In genomic region chr6:142855761-142856160, GRCm38 (mm10) we compare ENCODE assay signal across 29 mouse cellular contexts. TPM values are rescaled to one million over a fixed set of nuclear protein-coding genes. Genes with fewer than 3 reads are reported as not detected.
DNase-seq lines count a peak whose midpoint lies in the region; ATAC-seq and TF ChIP-seq lines count a peak whose summit lies in the region.
"Had no signal": no experiment of that assay in that cellular context is flagged by ENCODE, and none has a peak within 500 bp of the region (broad histone marks: within the 10 kb centered on the region; RNA-seq: fewer than 3 reads in every experiment).

No protein-coding gene starts in this region.

- H3K4me3 ChIP-seq in midbrain, embryonic 12.5 days, result no peak overlapping the region
- H3K4me3 ChIP-seq in midbrain, postnatal 0 days (ENCODE audit: low read depth, low read length), result no peak overlapping the region
- no peak overlapping the region for H3K4me3 ChIP-seq in hindbrain, embryonic 14.5 days (replicated peaks; ENCODE audit: low read length)
- H3K4me3 ChIP-seq: heart, embryonic 12.5 days; kidney, embryonic 15.5 days; lung, embryonic 15.5 days; megakaryocyte, embryonic 14.5 days had no signal

- WGBS in midbrain, embryonic 12.5 days, result 84% methylated on average over 5 of the region's 5 CpGs
- 89% methylated on average over 5 of the region's 5 CpGs for WGBS in midbrain, postnatal 0 days
- 89% methylated on average over 5 of the region's 5 CpGs for WGBS in hindbrain, embryonic 14.5 days

- in situ Hi-C loops in Patski (cut with MboI; ENCODE audit: low pct_unique_long_range_greater_than_20kb), result no loop called here

- peak overlapping the region; percentile 54; the same call in 1 of the 2 replicates for H3K27ac ChIP-seq in midbrain, embryonic 12.5 days (replicated peaks)
- no peak overlapping the region for H3K27ac ChIP-seq in midbrain, postnatal 0 days (ENCODE audit: low read depth, low read length)
- no peak overlapping the region for H3K27ac ChIP-seq in hindbrain, embryonic 14.5 days
- H3K27ac ChIP-seq: kidney, embryonic 15.5 days; liver, embryonic 14.5 days; lung, embryonic 15.5 days had no signal

- no peak overlapping the region for H3K9ac ChIP-seq in midbrain, embryonic 12.5 days (replicated peaks)
- no peak overlapping the region for H3K9ac ChIP-seq in midbrain, postnatal 0 days (replicated peaks; ENCODE audit: low read length, poor library complexity, severe bottlenecking)
- no peak overlapping the region for H3K9ac ChIP-seq in hindbrain, embryonic 14.5 days
- H3K9ac ChIP-seq: heart, embryonic 12.5 days; kidney, embryonic 15.5 days; liver, embryonic 14.5 days; lung, embryonic 15.5 days had no signal

- H3K27me3 ChIP-seq in midbrain, embryonic 12.5 days, result no peaks in the 10 kb centered on the region
- H3K27me3 ChIP-seq in midbrain, postnatal 0 days (ENCODE audit: insufficient read depth, low read length), result no peaks in the 10 kb centered on the region
- H3K27me3 ChIP-seq in Patski, result no peaks in the 10 kb centered on the region
- no peaks in the 10 kb centered on the region for H3K27me3 ChIP-seq in hindbrain, embryonic 14.5 days (ENCODE audit: control insufficient read depth, insufficient read depth, low read length)
- H3K27me3 ChIP-seq: heart, embryonic 12.5 days; kidney, embryonic 15.5 days; lung, embryonic 15.5 days had no signal

- H3K9me3 ChIP-seq in midbrain, embryonic 12.5 days, result no peaks in the 10 kb centered on the region
- H3K9me3 ChIP-seq in midbrain, postnatal 0 days (ENCODE audit: low read length), result no peaks in the 10 kb centered on the region
- H3K9me3 ChIP-seq in hindbrain, embryonic 14.5 days (ENCODE audit: control insufficient read depth, low read length), result no peaks in the 10 kb centered on the region
- H3K9me3 ChIP-seq: heart, embryonic 12.5 days; kidney, embryonic 15.5 days; lung, embryonic 15.5 days; megakaryocyte, embryonic 14.5 days had no signal

- H3K4me2 ChIP-seq in midbrain, embryonic 12.5 days (replicated peaks), result no peak overlapping the region
- H3K4me2 ChIP-seq in midbrain, postnatal 0 days (ENCODE audit: low read depth, low read length, poor library complexity, severe bottlenecking), result no peak overlapping the region
- H3K4me2 ChIP-seq in hindbrain, embryonic 14.5 days (replicated peaks), result no peak overlapping the region
- H3K4me2 ChIP-seq: heart, embryonic 12.5 days; kidney, embryonic 15.5 days; lung, embryonic 15.5 days had no signal

- POLR2A ChIA-PET in Patski (lab: Charles Lee), result no interaction called here

- intact Hi-C loops in heart, postnatal 36 days (cut with DNase I), result no loop called here

- CTCF ChIA-PET in Patski (lab: Charles Lee), result no interaction called here

- TF ChIP-seq CTCF in midbrain, postnatal 0 days (IDR thresholded peaks at IDR 0.05), result no peak
- no peak for TF ChIP-seq CTCF in Patski (IDR thresholded peaks at IDR 0.05)

- H3K4me1 ChIP-seq in midbrain, embryonic 12.5 days, result peaks cover 14% of the 10 kb centered on the region; the same call in 1 of the 2 replicates
- H3K4me1 ChIP-seq in midbrain, postnatal 0 days (ENCODE audit: insufficient read depth, low read length), result 0 out of 2 replicates have a peak, but pooled peaks cover 2% of the 10 kb centered on the region
- H3K4me1 ChIP-seq in hindbrain, embryonic 14.5 days (replicated peaks; ENCODE audit: control insufficient read depth, insufficient read depth, low read length), result peaks cover 9% of the 10 kb centered on the region
- H3K4me1 ChIP-seq: heart, embryonic 12.5 days; lung, embryonic 15.5 days had no signal

- DNase-seq in heart, adult 11 months, result peak; percentile 65
- no peak for DNase-seq in heart, postnatal 36 days
- DNase-seq in midbrain, postnatal 0 days (ENCODE audit: low spot score), result no peak
- no peak for DNase-seq in Patski (ENCODE audit: low read depth, low spot score)
- DNase-seq in hindbrain, embryonic 14.5 days (ENCODE audit: low spot score), result no peak
- DNase-seq in left cerebral cortex, adult 11 months (ENCODE audit: low spot score), result no peak
- DNase-seq in adrenal gland, postnatal 4 days (ENCODE audit: low spot score in 2 of 2), result no peak
- DNase-seq: adrenal gland, adult 8-10 months; B cell, adult 2 months; cerebellum, adult 9-10 months; heart, postnatal 10 days; kidney, adult 11 months; kidney, postnatal 36 days; layer of hippocampus, postnatal 36 days; lung, postnatal 36 days; thymus, adult 18-20 months had no signal

- H3K36me3 ChIP-seq in midbrain, embryonic 12.5 days, result no peaks in the 10 kb centered on the region
- no peaks in the 10 kb centered on the region for H3K36me3 ChIP-seq in midbrain, postnatal 0 days (ENCODE audit: insufficient read depth, low read length)
- H3K36me3 ChIP-seq in hindbrain, embryonic 14.5 days (replicated peaks; ENCODE audit: control insufficient read depth, insufficient read depth), result no peaks in the 10 kb centered on the region
- H3K36me3 ChIP-seq: heart, embryonic 12.5 days; kidney, embryonic 15.5 days; lung, embryonic 15.5 days had no signal

- ATAC-seq in midbrain, embryonic 12.5 days (ENCODE audit: low FRiP score, low read depth), result no peak; the same call in 1 of the 2 replicates
- no peak for ATAC-seq in midbrain, postnatal 0 days (ENCODE audit: low FRiP score)
- peak; percentile 75 for ATAC-seq in Patski
- ATAC-seq in hindbrain, embryonic 14.5 days (ENCODE audit: low FRiP score), result 0 out of 2 replicates have a peak, but pooled peaks have one; percentile 11

RNA-seq across cellular contexts. Expression of gene Sult6b2, which starts 51.5 kb away (rescaled TPM):
- under 1 TPM in 1 of 2 experiments, not detected in 1; 0.28 TPM for total RNA-seq in heart, postnatal 36 days (2021)
- not detected in 2 replicates for polyA plus RNA-seq in midbrain, embryonic 12.5 days (2016; fragmentation: Nextera tagmentation; extraction: Ambion mirVana)
- total RNA-seq in midbrain, postnatal 0 days (2014; rRNA removed), result not detected in 2 replicates
- 0.12 and 0.33 TPM in 2 replicates for polyA plus RNA-seq in midbrain, postnatal 0 days (2015; fragmentation: Nextera tagmentation; extraction: Ambion mirVana)
- 0.04 TPM for polyA plus RNA-seq in Patski (2021)
- not detected in 2 replicates for polyA plus RNA-seq in hindbrain, embryonic 14.5 days (2014; fragmentation: Nextera tagmentation; extraction: Ambion mirVana)
- not detected for total RNA-seq in adrenal gland, postnatal 4 days (2021)
- total RNA-seq: adrenal gland, adult 8-10 months; gastrocnemius, adult 8-10 months; heart, postnatal 10 days; layer of hippocampus, postnatal 36 days; MEL; neutrophil, adult 5-6 weeks had no signal
- polyA plus RNA-seq: activated CD4-positive, CD25-positive, alpha-beta regulatory T cell, adult 4 months; embryonic facial prominence, embryonic 14.5 days; gonadal fat pad, adult 2 months; kidney, embryonic 15.5 days; liver, embryonic 14.5 days; lung, embryonic 15.5 days; urinary bladder, adult 2 months had no signal

Comparison
In these comparisons a context has a peak if more than half of its experiments do, and no peak if none do; other contexts are left out.
1. ATAC-seq: peak in Patski (single experiment) and hindbrain, embryonic 14.5 days (single experiment); none in midbrain, embryonic 12.5 days (single experiment) and midbrain, postnatal 0 days (single experiment).